Mouse (Mus musculus) embryonic facial prominence, embryonic 11.5 days (tissue): ENCODE results near the gene Vwa3b. TPM values are rescaled to one million over a fixed set of nuclear protein-coding genes. Genes with fewer than 3 reads are reported as not detected.
A peak's percentile ranks its signal among the peaks of the same experiment; 100 is the strongest.

ENCODE experiments used
- ATAC-seq: fragments of 200-750 bp; cut with Nextera tagmentation; replicated peaks from 2 replicates; pipeline ENCODE4 v1.8.0; 2017; ENCODE audit warnings: low read depth; ENCODE audit not compliant: insufficient number of reproducible peaks, low FRiP score, low TSS enrichment
- DNase-seq: peaks from one replicate; pipeline ENCODE4 v3.0.0-alpha.2; 2015; ENCODE audit warnings: low spot score
- H3K27ac ChIP-seq: fragments of 300-500 bp; sonication (generic); replicated peaks from 2 replicates; pipeline ENCODE4 v1.5.1; 2014; ENCODE audit warnings: mild to moderate bottlenecking, low read depth, low read length, control low read depth
- H3K27me3 ChIP-seq: fragments of 300-500 bp; sonication (generic); 2 replicates; pipeline ENCODE4 v1.6.1; 2014; ENCODE audit warnings: mild to moderate bottlenecking, low read length, moderate library complexity, mixed read lengths; ENCODE audit not compliant: control insufficient read depth, insufficient read depth
- H3K36me3 ChIP-seq: fragments of 300-500 bp; sonication (generic); replicated peaks from 2 replicates; pipeline ENCODE4 v1.6.1; 2014; ENCODE audit warnings: low read depth, mild to moderate bottlenecking, low read length, moderate library complexity, mixed read lengths; ENCODE audit not compliant: control insufficient read depth, insufficient read depth
- H3K4me1 ChIP-seq: fragments of 300-500 bp; sonication (generic); 2 replicates; pipeline ENCODE4 v1.6.1; 2014; ENCODE audit warnings: low read length, mixed read lengths; ENCODE audit not compliant: control insufficient read depth, insufficient read depth
- H3K4me2 ChIP-seq: fragments of 300-500 bp; sonication (generic); 2 replicates; pipeline ENCODE4 v1.6.1; 2014; ENCODE audit warnings: low read depth, mild to moderate bottlenecking, control low read depth, low read length, moderate library complexity
- H3K4me3 ChIP-seq: fragments of 300-500 bp; sonication (generic); 2 replicates; pipeline ENCODE4 v1.5.1; 2014; ENCODE audit warnings: low read depth, low read length, control low read depth
- H3K9ac ChIP-seq: fragments of 300-500 bp; sonication (generic); replicated peaks from 2 replicates; pipeline ENCODE4 v1.6.1; 2014; ENCODE audit warnings: mild to moderate bottlenecking, control low read depth, low read length
- H3K9me3 ChIP-seq: fragments of 300-500 bp; sonication (generic); replicated peaks from 2 replicates; pipeline ENCODE4 v1.6.1; 2016; ENCODE audit warnings: mild to moderate bottlenecking, low read length, inconsistent platforms, mixed read lengths; ENCODE audit not compliant: control insufficient read depth
- WGBS: fragments of 180-500 bp; shearing (Covaris S2); extraction: QIAGEN DNeasy Blood & Tissue Kit; methylation state at CpG from one replicate; pipeline ENCODE4 v1.1.7; 2014; 5-methylcytosine and 5-hydroxymethylcytosine counted together
- polyA plus RNA-seq: library from polyadenylated mRNA; unstranded; fragments of >200 nt; fragmentation: Nextera tagmentation; extraction: Ambion mirVana; gene quantifications from 2 replicates; pipeline ENCODE4 v1.2.1, GENCODE M21; 2014

The Vwa3b gene
- polyA plus RNA-seq, 1 experiment from 2014 or later: 1.7 TPM

DNA sequence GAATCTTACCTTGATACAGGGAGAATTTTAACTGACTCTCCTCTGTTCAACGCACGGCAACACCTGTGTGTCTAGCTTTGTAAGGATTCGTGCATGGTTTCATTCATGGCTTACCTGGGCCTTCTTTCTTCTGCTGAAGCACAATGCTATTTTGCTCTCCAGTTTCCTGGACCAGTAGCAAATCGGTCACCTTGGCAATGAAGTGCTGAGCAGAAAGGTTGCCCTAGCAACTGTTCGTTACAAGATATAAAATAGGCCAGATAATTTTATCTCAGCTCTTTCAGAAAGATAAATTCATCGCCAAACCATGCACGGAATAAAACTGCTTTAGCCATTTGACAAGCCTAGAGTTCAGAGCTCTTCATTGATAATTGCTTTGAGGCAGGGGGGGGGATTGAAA is 123.5 kb downstream of the Vwa3b start:
- Histone ChIP-seq H3K27ac (no peak overlapping the region), H3K27me3 (no peaks in the 10 kb centered on the region), H3K9me3 (no peaks in the 10 kb centered on the region), H3K4me1 (no peaks in the 10 kb centered on the region), H3K4me3 (no peak overlapping the region), H3K4me2 (no peak overlapping the region), H3K9ac (no peak overlapping the region), H3K36me3 (no peaks in the 10 kb centered on the region)
- DNase-seq (no peak), ATAC-seq (no peak)
- WGBS: 91% methylated on average over 7 of the region's 7 CpGs

DNA sequence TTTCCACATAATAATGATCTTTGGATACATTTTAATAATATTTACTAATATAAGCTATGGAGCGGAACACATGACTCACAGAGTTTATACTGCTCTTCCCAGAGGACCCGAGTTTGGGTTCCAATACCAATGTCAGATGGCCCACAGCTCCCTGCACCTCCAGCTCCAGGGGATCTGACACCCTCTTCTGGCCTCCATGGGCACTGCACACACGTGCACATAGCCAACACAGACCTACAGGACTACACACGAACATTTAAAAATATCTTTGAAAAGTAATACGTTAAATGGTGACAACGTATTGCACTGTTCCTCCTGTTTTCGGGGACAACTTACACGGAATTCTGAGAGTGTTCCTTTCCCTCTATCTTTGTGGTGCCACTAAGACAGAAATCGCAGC is 125.5 kb downstream of the Vwa3b start:
- ATAC-seq (no peak), DNase-seq (no peak)
- H3K4me2 ChIP-seq: no peak overlapping the region
- WGBS: 90% methylated on average over 9 of the region's 9 CpGs
- no peaks in the 10 kb centered on the region for H3K27me3 ChIP-seq
- no peak overlapping the region for H3K27ac ChIP-seq
- no peaks in the 10 kb centered on the region for H3K4me1 ChIP-seq
- no peaks in the 10 kb centered on the region for H3K36me3 ChIP-seq
- no peaks in the 10 kb centered on the region for H3K9me3 ChIP-seq
- no peak overlapping the region for H3K9ac ChIP-seq
- H3K4me3 ChIP-seq: no peak overlapping the region

DNA sequence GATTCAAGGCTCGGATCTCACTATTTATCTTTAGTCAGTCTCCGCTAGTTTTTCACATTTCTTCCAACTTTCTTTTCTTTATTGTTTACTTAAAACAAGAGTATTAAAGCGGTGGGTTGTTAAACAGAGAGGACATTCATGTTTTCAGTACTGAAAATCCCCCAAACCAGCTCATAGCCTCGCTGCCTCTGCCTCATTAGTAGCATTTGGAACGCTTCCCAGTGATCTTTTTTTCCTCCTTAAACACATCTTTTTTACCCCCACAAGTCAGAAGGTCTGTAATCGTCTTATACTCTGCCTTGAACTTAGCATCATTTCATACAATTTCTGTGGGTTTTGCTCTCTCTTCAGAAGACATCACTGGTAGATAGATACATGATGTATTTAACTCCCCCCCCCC is 139.7 kb downstream of the Vwa3b start:
- ATAC-seq: no peak
- H3K9me3 ChIP-seq: no peaks in the 10 kb centered on the region
- H3K4me2 ChIP-seq: no peak overlapping the region
- H3K9ac ChIP-seq: no peak overlapping the region
- H3K36me3 ChIP-seq: no peaks in the 10 kb centered on the region
- DNase-seq: no peak
- H3K4me1 ChIP-seq: no peaks in the 10 kb centered on the region
- no peak overlapping the region for H3K4me3 ChIP-seq
- no peak overlapping the region for H3K27ac ChIP-seq
- WGBS: 60% methylated on average over 6 of the region's 6 CpGs
- H3K27me3 ChIP-seq: no peaks in the 10 kb centered on the region

DNA sequence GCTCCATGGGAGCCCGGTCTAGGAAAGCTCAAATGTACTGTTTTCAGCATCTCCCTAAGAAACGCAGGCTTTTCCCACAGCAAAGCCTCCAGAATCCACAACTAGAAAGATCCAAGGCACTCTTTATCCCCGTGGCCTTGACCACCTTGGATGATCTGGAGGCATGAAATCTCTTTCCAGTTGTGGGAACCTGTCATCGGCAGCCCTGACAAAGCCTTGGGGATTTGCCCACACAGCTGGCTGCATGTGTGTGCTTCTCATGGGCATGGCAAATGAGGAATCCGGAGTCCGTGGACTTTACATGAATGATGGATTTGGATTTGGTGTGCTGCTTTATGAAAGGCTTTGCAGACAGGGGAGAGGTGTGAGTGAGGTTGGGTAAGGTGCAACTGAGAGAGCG is 141.5 kb downstream of the Vwa3b start:
- ATAC-seq (no peak), DNase-seq (no peak)
- Histone ChIP-seq H3K4me3 (no peak overlapping the region), H3K27ac (no peak overlapping the region), H3K4me1 (no peaks in the 10 kb centered on the region), H3K36me3 (no peaks in the 10 kb centered on the region), H3K4me2 (no peak overlapping the region), H3K27me3 (no peaks in the 10 kb centered on the region), H3K9ac (no peak overlapping the region), H3K9me3 (no peaks in the 10 kb centered on the region)
- 76% methylated on average over 7 of the region's 7 CpGs for WGBS

DNA sequence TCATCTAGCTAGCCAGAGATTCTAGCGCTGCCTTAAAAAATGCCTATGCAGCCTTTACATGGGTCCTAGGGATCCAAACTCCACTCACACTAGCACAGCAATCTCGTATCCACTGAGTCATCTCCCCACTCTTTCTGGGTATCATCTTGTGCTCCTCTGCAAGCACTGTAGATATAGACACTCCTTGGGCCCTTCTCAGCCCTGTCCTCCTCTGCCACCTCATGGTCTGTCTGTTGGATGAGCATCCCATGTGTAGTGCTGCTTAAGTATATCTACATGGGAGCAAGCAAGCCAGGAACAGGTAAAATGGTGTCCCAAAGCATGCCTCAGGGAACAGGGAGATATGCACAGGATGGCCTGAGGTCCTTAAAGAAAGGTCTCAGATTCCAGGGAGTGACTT is 151.5 kb downstream of the Vwa3b start:
- Histone ChIP-seq H3K4me1 (no peaks in the 10 kb centered on the region), H3K4me3 (no peak overlapping the region), H3K27me3 (no peaks in the 10 kb centered on the region), H3K4me2 (no peak overlapping the region), H3K27ac (no peak overlapping the region), H3K36me3 (no peaks in the 10 kb centered on the region), H3K9me3 (no peaks in the 10 kb centered on the region), H3K9ac (no peak overlapping the region)
- WGBS: 84% methylated on average over 2 of the region's 2 CpGs
- no peak for ATAC-seq
- DNase-seq: no peak

DNA sequence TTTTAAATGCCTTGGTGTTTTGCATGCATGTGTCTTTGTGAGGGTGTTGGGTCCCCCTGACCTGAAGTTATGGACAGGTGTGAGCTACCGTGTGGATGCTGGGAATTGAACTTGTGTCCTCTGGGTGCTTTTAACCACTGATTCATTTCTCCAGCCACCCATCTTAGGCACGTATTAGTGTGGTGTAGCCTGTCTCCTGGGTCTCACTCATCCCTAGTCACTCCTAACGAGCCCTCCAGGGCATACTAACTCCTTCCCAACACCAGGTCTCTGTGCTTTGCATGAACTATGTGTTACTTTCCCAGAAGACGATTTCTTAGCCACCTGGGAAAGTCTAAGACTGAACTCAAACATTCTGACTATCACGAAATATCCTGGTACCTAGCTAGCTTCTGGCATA is 153.5 kb downstream of the Vwa3b start:
- ATAC-seq (no peak), DNase-seq (no peak)
- H3K9me3 ChIP-seq: no peaks in the 10 kb centered on the region
- no peaks in the 10 kb centered on the region for H3K27me3 ChIP-seq
- no peaks in the 10 kb centered on the region for H3K36me3 ChIP-seq
- no peak overlapping the region for H3K9ac ChIP-seq
- H3K27ac ChIP-seq: no peak overlapping the region
- WGBS: 72% methylated on average over 5 of the region's 5 CpGs
- no peak overlapping the region for H3K4me3 ChIP-seq
- H3K4me1 ChIP-seq: no peaks in the 10 kb centered on the region
- no peak overlapping the region for H3K4me2 ChIP-seq

DNA sequence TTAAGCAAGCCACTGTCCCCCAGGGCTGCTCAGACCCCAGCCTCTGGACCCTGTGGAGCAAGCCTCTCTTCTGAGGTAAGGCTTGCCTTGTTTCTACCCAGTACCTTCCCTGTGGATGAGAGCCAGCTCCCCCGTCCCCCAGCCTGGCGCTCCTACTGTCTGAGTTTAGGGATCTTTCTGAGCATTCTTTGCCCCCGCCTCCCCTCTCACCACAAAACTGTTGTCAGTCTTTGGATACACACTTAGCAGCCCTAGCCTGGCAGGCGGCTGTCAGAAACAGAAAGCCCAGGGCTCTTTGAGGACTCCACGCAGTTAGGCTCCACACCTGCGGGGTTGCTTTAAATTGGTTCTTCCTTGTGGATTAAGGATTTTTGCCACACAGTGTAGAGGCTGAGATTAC is 160.7 kb downstream of the Vwa3b start:
- Histone ChIP-seq H3K9ac (no peak overlapping the region), H3K36me3 (no peaks in the 10 kb centered on the region), H3K4me1 (no peaks in the 10 kb centered on the region), H3K4me3 (no peak overlapping the region), H3K27ac (no peak overlapping the region), H3K4me2 (no peak overlapping the region), H3K27me3 (no peaks in the 10 kb centered on the region), H3K9me3 (no peaks in the 10 kb centered on the region)
- ATAC-seq: no peak
- DNase-seq: peak; percentile 10
- 65% methylated on average over 6 of the region's 6 CpGs for WGBS

DNA sequence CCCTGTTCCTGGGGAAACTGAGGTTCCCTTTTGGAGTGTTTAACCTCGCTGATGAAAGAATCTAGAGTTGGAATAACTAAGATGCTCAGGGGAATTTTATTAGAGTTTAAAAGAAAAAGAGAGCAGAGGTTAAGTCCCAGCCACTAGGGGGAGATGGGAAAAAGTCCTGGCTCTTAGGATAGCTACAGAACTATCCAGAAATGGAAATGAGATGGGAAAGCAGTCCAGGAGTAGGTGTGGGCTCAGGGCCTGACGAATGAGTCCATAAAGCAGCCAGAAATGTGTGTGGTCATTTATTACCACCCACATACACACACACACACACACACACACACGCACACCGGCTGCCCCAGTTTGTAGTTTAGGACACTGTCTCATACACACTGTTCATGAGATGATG is 168.2 kb downstream of the Vwa3b start:
- H3K27ac ChIP-seq: no peak overlapping the region
- DNase-seq (peak; percentile 35), ATAC-seq (no peak)
- 58% methylated on average over 4 of the region's 4 CpGs for WGBS
- no peaks in the 10 kb centered on the region for H3K4me1 ChIP-seq
- no peak overlapping the region for H3K4me2 ChIP-seq
- no peak overlapping the region for H3K9ac ChIP-seq
- no peaks in the 10 kb centered on the region for H3K36me3 ChIP-seq
- no peaks in the 10 kb centered on the region for H3K27me3 ChIP-seq
- no peaks in the 10 kb centered on the region for H3K9me3 ChIP-seq
- H3K4me3 ChIP-seq: no peak overlapping the region

DNA sequence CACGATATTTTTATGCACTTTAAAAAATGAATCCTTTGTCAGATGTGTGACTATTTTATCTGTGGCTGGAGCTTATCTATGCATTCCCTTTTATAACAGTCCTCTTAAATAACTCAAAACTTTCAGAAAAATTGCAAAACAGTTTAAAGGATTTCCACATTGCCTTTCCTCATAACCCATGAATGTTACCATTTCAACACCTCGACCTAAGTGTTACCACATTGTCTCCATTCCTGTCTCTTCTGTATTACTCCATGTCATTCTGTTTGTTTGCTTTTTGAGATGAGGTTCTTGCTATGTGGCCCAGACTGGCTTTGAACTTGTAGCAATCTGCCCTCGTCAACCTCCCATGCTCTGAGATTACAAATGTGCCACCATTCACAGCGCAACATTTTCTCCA is 175.0 kb downstream of the Vwa3b start:
- ATAC-seq (no peak), DNase-seq (no peak)
- Histone ChIP-seq H3K36me3 (no peaks in the 10 kb centered on the region), H3K9me3 (no peaks in the 10 kb centered on the region), H3K4me2 (no peak overlapping the region), H3K27me3 (no peaks in the 10 kb centered on the region), H3K27ac (no peak overlapping the region), H3K4me3 (no peak overlapping the region), H3K9ac (no peak overlapping the region), H3K4me1 (no peaks in the 10 kb centered on the region)
- 87% methylated on average over 4 of the region's 4 CpGs for WGBS
